Mouse (Mus musculus) left cerebral cortex, postnatal 4 days (tissue): ENCODE measurements around the gene Tcf20. TPM values are rescaled to one million over a fixed set of nuclear protein-coding genes. Genes with fewer than 3 reads are reported as not detected.
A peak's percentile ranks its signal among the peaks of the same experiment; 100 is the strongest.
"Not testable (repeated sequence)": the region's sequence is repeated elsewhere in the genome, so short reads cannot be mapped to it uniquely, and the experiment has no call there.

ENCODE experiments used
- DNase-seq: peaks from one replicate; pipeline ENCODE4 v3.0.0-alpha.2; 2022
- intact Hi-C: fragments of 180-260 bp; cut with DNase I; formaldehyde crosslinking; loops from one replicate; pipeline ENCODE4 v1.15.1; 2025
- total RNA-seq, 2 experiments: library from RNA; stranded (reverse); gene quantifications; 2 replicates each; pipeline ENCODE4 v1.2.3; 2021

Tcf20 gene
- total RNA-seq, 2 experiments from 2014 or later: 142 to 145 TPM

GRCm38 (mm10) chr15:82905431-82906395, 82.0 kb downstream of the Tcf20 start:
- no peak for DNase-seq
- intact Hi-C loops: loop anchor here (10.0 kb wide), 1 partner anchor 129 kb away; the partner anchor contains the start of gene Nfam1

GRCm38 (mm10) chr15:82904526-82904925, 83.1 kb downstream of the Tcf20 start:
- DNase-seq: no peak
- intact Hi-C loops: loop anchor here (10.0 kb wide), 1 partner anchor 130 kb away; the partner anchor contains the start of gene Nfam1

DNA sequence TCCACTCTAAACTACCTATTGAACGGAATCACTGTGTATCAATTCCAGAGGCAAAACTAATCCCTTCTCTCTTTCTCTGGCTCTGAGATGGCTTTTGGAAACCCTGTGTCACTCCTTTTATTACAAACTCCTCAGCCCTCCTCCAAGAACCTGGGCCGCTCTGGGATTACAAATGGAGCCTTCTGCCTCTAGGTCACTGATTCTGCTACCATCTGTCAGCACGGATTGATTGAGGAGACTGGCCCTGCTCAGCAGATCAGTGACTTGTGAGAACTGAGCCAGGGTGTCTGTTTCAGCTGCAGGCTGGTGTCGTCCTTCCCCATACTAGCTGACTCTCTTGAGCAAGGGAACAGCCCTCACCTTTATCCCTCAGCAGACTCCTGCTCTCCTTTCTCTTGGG, 85.2 kb downstream of the Tcf20 start:
- intact Hi-C loops: loop anchor here (10.0 kb wide), 1 partner anchor 132 kb away; the partner anchor contains the start of gene Nfam1
- no peak for DNase-seq

DNA sequence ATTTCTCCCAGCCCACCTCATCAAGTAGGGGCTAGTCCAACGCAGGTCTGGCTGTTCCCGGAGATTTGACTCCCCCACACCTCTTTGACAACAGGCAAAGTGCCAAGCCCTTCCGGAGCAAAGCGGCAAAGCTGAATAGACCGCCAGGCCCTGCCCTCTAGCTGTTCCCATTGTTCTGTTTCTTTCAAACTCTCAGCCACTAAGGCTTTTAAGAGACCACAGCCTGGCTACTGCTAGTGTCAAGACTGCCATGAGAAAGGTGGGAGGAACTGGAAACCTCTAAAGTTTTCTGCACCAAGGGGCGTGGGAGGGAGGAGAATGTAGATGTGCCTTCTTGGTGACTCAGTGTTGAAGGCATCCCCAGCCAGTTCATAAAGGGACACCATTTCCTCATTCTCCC, 86.4 kb downstream of the Tcf20 start:
- intact Hi-C loops: loop anchor here (10.0 kb wide), 1 partner anchor 133 kb away; the partner anchor contains the start of gene Nfam1
- peak; percentile 27 for DNase-seq

GRCm38 (mm10) chr15:82900331-82900730, 87.3 kb downstream of the Tcf20 start:
- intact Hi-C loops: loop anchor here (10.0 kb wide), 1 partner anchor 134 kb away; the partner anchor contains the start of gene Nfam1
- DNase-seq: no peak

GRCm38 (mm10) chr15:82899676-82900301, 87.9 kb downstream of the Tcf20 start:
- intact Hi-C loops: loop anchor here (10.0 kb wide), 1 partner anchor 135 kb away; the partner anchor contains the start of gene Nfam1
- peak; percentile 84 for DNase-seq

DNA sequence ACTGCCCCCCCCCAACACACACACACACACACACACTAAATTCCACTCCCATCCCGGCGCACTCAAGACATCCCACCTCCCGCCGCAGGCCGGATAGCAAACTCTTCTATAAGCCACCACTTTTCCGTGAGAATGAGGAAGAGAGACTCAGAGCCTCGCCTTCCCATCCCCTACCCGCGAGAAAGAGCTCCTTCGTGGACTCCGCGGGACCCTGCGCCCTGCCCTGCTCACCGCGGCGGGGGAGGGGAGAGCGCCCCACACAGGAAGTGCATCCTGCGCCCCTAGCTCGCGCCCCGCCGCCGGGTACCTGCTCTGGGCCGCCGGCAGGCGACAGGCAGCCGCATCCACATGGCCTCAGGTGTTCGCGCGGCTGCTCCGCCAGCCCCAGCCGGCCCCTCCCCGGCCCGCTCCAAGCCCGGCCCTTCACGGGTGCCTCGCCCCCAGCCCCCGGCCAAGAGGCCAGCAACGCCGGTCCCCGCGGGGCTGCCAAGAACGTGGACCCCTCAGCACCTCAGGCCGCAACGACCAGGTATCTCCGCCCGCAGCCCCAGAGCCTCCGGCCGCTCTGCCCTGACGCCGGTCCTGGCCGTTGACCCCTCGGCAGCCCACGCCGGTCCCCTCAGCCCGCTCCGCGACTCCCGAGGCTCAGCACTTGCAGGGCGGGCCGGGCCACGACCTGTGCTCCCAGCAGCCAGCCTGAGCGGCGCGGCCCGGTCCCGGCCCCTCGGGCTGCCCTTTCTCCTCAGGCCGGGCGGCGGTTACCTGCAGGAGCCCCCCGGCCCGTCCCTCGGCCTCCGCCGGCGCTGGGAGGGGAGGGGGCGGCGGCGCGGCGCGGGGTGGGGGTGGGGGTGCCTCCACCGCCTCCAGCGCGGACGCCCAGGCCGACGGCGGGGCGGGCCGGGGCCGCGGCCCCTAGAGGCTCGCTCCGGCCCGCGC, 88.7 kb downstream of the Tcf20 start:
- peak; percentile 37 for DNase-seq
- intact Hi-C loops: no loop called here

GRCm38 (mm10) chr15:82898141-82898739, 89.4 kb downstream of the Tcf20 start:
- DNase-seq: no peak
- intact Hi-C loops: no loop called here

DNA sequence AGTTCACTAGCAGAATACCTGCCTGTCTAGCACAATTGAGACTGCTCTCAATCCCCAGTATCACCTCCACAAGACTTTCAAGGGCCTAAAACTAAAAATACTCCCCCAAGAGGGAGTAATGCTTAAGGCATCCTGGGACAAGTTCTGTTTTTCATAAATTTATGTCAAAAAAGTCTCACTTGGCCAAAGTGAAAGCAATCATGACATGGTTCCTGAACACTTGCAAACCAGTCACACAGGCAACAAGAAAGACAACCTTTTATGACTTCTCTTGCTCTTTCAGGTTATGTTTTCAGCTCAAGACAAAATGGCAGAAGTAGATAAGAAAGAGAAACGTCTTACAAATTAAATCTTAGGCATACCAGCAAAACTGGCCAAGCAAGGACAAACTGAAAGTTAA, 91.3 kb downstream of the Tcf20 start:
- DNase-seq: no peak
- intact Hi-C loops: no loop called here

DNA sequence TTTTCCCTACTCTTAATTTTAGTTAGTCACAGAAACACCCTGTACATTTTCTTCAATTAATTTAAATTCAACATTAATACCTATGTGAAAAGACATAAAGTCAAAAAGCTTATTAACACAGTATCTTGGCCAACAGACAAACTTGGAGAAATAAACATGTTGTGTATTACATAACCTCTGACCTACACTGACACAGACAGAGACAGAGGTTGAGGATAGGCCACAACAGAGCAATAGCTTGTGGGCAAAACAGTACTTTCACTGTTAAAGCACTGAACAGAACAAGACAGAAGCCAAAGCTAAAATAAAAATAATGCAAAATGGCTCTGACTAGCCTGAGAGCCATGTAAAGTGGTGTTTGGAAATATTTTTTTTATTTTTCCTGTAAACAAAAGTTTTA, 97.2 kb downstream of the Tcf20 start:
- no peak for DNase-seq
- intact Hi-C loops: no loop called here

DNA sequence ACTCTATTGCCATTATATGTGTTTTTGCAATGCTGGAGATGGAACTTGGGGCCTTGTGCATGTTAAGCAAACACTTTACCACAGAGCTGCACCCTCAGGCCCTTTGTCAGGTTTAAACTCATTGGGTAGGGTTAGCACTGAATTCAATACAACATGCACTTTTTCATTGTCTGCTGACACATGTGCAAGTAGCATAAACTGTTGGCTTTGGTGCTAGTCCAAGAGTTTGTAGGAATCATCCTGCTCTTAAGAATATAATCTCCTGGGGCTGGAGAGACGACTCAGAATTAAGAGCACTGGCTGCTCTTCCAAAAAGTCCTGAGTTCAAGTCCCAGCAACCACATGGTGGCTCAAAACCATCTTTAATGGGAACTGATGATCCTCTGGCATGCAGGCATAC, 98.2 kb downstream of the Tcf20 start:
- intact Hi-C loops: no loop called here
- DNase-seq: no peak

DNA sequence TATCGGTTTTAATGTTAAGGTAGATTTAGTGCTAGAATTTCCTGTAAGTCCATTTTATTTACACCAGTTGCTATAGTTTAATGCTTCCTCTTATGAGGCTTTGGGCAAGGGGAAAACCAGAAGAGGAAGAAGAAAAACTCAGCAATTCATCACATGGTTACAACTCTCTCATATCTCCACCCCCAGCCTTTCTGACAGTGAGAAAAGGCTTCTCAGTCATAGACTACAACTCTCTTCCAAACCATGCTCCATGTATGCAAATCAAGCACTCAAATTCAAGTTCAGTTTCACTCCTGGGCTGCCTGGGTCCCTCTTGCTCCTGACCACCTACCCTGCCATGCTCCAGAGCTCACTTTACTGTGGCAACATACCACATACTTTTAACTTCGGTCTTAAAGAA, 99.2 kb downstream of the Tcf20 start:
- DNase-seq: no peak
- intact Hi-C loops: no loop called here

DNA sequence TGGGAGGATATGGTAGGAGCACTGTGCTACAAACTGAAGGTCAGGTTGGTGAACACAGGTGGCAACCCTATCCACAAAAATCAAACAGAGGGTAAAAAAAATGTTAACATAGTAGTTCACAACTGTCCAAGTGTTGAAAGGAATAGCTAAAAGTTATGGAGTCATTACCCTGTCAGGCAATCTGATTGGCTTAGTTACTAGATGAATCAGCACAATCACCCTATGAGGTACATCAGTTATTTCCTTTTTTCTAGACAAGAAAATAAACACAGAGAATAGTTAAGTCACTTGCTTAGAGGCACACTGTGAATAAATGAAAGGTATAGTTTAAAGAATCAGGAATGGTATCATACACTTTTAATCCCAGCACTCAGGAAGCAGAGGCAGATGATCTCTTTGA, 110.4 kb downstream of the Tcf20 start:
- intact Hi-C loops: no loop called here
- DNase-seq: no peak

DNA sequence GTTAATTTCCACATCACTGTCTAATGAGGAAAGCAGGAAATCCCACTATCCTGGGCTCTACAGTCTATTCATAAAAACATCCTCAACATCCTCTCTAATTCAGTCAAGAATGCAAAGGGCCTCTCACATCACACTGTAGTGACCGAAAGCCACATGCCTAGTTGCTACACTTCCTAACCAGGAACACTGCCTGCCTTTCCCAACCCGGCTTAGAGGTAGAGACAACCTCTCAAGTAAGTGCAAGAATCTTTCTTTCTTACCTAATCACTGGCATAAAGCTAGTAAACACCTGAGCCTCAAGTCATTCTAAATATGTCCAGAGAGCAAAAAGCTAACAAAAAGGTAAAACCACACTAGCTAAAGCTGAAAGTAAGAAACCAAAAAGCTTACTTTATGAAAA, 110.8 kb downstream of the Tcf20 start:
- intact Hi-C loops: no loop called here
- no peak for DNase-seq

- DNase-seq: no peak
- intact Hi-C loops: no loop called here
These were observed 115.6 kb downstream of the Tcf20 start for GRCm38 (mm10) chr15:82872037-82872436.

GRCm38 (mm10) chr15:82866286-82866685, 121.4 kb downstream of the Tcf20 start:
- DNase-seq, intact Hi-C loops: not testable (repeated sequence)

DNA sequence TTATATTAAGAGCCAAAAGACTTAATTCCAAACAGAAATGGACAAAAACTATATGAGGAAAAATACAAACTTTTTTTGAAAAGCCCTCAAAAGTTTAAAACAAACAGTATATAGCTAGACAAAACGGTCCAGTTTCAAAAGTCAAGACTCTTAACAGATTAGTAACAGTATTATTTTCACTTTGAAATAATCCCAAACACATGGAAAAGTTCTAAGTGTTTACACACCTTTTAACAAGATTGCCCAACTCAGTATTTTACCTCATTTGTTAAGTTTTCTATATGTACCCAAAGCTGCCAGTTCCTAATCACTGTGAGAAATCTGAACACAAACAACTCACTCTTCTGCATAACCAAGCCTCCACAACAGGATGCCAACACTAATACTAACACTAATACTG, 124.0 kb downstream of the Tcf20 start:
- intact Hi-C loops: no loop called here

DNA sequence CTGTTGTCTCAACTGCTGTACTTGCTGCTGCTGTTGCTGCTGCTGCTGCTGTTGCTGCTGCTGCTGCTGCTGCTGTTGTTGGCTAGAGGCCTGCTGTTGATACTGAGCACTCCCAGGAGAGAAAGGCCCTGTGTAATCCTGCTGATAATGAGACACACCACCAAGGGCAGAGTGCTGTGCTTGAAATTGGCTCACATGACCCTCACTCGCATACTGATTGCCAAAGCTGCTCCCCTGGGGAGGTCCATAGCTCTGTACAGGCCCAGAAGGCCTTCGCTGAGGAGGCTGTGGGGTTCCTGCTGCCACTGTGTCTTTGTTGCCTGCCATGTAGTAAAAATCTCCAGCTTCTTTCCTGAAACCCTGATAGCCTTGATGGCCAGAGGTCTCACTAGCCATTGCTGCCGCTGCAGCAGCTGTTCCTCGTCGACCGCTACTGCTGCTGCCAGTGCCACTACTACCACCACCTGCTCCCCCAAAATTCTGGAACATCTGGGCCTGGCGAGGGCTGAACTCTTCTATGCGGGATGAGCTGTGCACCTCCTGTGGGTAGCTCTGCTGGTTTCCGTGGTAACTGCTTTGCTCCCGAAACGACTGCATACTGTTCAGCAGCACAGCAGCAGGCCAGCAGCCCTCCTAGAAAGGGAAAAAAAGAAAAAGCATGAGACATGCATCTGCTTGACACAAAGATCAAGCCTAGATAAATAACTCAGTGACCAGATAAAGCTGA, 130.9 kb downstream of the Tcf20 start:
- intact Hi-C loops: no loop called here

More for the DNA sequence above, 124.0 kb downstream of the Tcf20 start:
- DNase-seq: no peak

DNA sequence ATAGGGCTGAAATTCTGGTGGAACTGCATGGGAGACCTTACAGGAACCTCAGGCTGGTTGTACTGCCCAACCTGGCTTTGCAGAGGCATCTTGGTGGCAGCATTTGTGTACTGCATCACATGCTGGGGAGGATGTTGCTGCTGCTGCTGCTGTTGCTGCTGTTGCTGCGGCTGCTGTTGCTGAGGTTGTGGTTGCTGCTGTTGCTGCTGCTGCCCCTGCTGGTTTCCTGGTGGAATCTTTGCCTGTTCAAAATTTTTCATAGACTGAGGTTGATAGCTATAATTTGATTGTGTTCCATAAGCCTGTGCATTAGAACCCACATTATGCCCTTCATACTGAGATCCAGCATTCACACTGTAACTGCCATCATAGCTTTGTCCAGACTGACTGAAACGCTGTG, 131.6 kb downstream of the Tcf20 start:
- intact Hi-C loops: no loop called here
- DNase-seq: no peak

More for the DNA sequence above, 130.9 kb downstream of the Tcf20 start:
- no peak for DNase-seq
